Mouse (Mus musculus) E14TG2a.4 (cell line): Measurements from ENCODE around the gene Hoxc5.
A peak's percentile ranks its signal among the peaks of the same experiment; 100 is the strongest.

Experiments
- H3K27me3 ChIP-seq: 2 replicates; pipeline ENCODE4 v1.6.1; 2014; ENCODE audit warnings: low read length, control low read depth; ENCODE audit not compliant: insufficient read depth
- H3K36me3 ChIP-seq: 2 replicates; pipeline ENCODE4 v1.6.1; 2014; ENCODE audit warnings: low read length, control low read depth; ENCODE audit not compliant: insufficient read depth
- H3K4me1 ChIP-seq: replicated peaks from 2 replicates; pipeline ENCODE4 v1.6.1; 2014; ENCODE audit warnings: low read depth, low read length, control low read depth
- H3K4me3 ChIP-seq: replicated peaks from 2 replicates; pipeline ENCODE4 v1.5.1; 2014; ENCODE audit warnings: mild to moderate bottlenecking, low read length
- H3K9me3 ChIP-seq: 2 replicates; pipeline ENCODE4 v1.6.1; 2014; ENCODE audit warnings: low read length, control low read depth
- CTCF ChIP-seq: conservative IDR thresholded peaks from 2 replicates; pipeline ENCODE4 v1.5.1; 2014; ENCODE audit warnings: low read length
- NANOG ChIP-seq: IDR thresholded peaks from 2 replicates; pipeline ENCODE4 v1.6.1; 2014; ENCODE audit warnings: borderline replicate concordance, low read length, mixed read lengths
- POU5F1 ChIP-seq: IDR thresholded peaks from 2 replicates; pipeline ENCODE4 v1.6.1; 2014; ENCODE audit warnings: low read length, borderline replicate concordance

The Hoxc5 gene

GRCm38 (mm10) chr15:102963671-102964640 lies 3.3 kb upstream of the Hoxc5 start:
- TF ChIP-seq CTCF = no peak
- no peak for TF ChIP-seq NANOG
- TF ChIP-seq POU5F1 = no peak
- 0 out of 2 replicates have a peak overlapping the region, but pooled peaks have one; percentile 3 for H3K4me3 ChIP-seq

GRCm38 (mm10) chr15:102965003-102965891 lies 2.0 kb upstream of the Hoxc5 start:
- Histone ChIP-seq H3K4me1 (peaks cover 50% of the 10 kb centered on the region), H3K9me3 (no peaks in the 10 kb centered on the region), H3K4me3 (no peak overlapping the region), H3K36me3 (no peaks in the 10 kb centered on the region), H3K27me3 (peaks cover 94% of the 10 kb centered on the region)
- TF ChIP-seq CTCF (no peak), POU5F1 (no peak), NANOG (no peak)

More at GRCm38 (mm10) chr15:102963671-102964640, 3.3 kb upstream of the Hoxc5 start:
- Histone ChIP-seq H3K27me3 (peaks cover 93% of the 10 kb centered on the region), H3K9me3 (no peaks in the 10 kb centered on the region), H3K4me1 (peaks cover 59% of the 10 kb centered on the region), H3K36me3 (no peaks in the 10 kb centered on the region)

- H3K4me1 ChIP-seq = peaks cover 46% of the 10 kb centered on the region
- TF ChIP-seq CTCF = peak; percentile 78
- no peak for TF ChIP-seq POU5F1
- no peak for TF ChIP-seq NANOG
- H3K27me3 ChIP-seq = peaks cover 95% of the 10 kb centered on the region
- H3K4me3 ChIP-seq = peak overlapping the region; percentile 65
- H3K9me3 ChIP-seq = no peaks in the 10 kb centered on the region
- no peaks in the 10 kb centered on the region for H3K36me3 ChIP-seq
Observed at GRCm38 (mm10) chr15:102965892-102966775, 1.1 kb upstream of the Hoxc5 start.

GRCm38 (mm10) chr15:102966776-102967311 lies 399 bp upstream of the Hoxc5 start, which contains the start of gene Hoxc10:
Gene Hoxc10 (plus strand): TSS chr15:102966796.
- Histone ChIP-seq H3K27me3 (peaks cover 96% of the 10 kb centered on the region), H3K9me3 (no peaks in the 10 kb centered on the region), H3K4me3 (peak within 1 kb of the TSS; percentile 65), H3K36me3 (no peaks in the 10 kb centered on the region), H3K4me1 (peaks cover 39% of the 10 kb centered on the region)
- no peak for TF ChIP-seq CTCF
- TF ChIP-seq NANOG = no peak
- no peak for TF ChIP-seq POU5F1

- H3K27me3 ChIP-seq = peaks cover 97% of the 10 kb centered on the region
- peaks cover 5% of the 10 kb centered on the region; the same call in 1 of the 2 replicates for H3K9me3 ChIP-seq
- H3K4me1 ChIP-seq = peaks cover 46% of the 10 kb centered on the region
- peak overlapping the region; percentile 65 for H3K4me3 ChIP-seq
- no peaks in the 10 kb centered on the region for H3K36me3 ChIP-seq
- TF ChIP-seq POU5F1 (no peak), CTCF (no peak), NANOG (no peak)
Observed at GRCm38 (mm10) chr15:102967511-102968397, 511 bp downstream of the Hoxc5 start.

- peaks cover 13% of the 10 kb centered on the region; the same call in 1 of the 2 replicates for H3K9me3 ChIP-seq
- H3K4me1 ChIP-seq = peaks cover 42% of the 10 kb centered on the region
- H3K4me3 ChIP-seq = no peak overlapping the region
- TF ChIP-seq NANOG (no peak), CTCF (no peak), POU5F1 (no peak)
- peaks cover 97% of the 10 kb centered on the region for H3K27me3 ChIP-seq
- no peaks in the 10 kb centered on the region for H3K36me3 ChIP-seq
Observed at GRCm38 (mm10) chr15:102969296-102969695, 2.1 kb downstream of the Hoxc5 start.
